Mouse (Mus musculus): Measurements from ENCODE around the gene Xylt2.
"Not testable (repeated sequence)": the region's sequence is repeated elsewhere in the genome, so short reads cannot be mapped to it uniquely, and the experiment has no call there.

The Xylt2 gene

DNA sequence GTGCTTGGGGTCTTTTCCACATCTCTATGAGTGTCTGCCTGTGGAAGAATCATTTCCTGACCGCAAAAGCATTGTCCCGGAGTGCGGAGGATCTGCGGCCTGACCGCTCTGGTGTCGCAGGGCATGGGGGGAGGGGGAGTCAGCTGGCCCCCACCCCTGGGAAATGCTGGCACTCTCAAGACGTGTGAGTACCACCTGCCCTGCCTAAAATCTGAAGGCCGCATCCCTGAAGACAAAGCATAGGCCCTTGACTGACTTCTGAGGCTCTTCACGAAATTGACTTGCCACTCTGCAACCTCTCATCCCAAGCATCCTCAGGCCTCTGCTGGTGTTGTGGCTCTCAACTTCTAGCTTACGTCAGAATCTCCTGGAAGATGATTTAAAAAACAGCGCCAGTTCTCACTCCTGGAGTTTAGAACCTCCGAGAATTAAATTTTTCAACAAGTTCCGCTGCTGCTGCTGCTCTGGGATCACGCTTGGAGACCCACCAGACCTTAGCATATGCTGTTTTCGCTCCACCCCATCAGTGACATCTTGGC, 361 bp upstream of the Xylt2 start:
- no peak for DNase-seq (ENCODE audit: extremely low read depth, low read depth)

DNA sequence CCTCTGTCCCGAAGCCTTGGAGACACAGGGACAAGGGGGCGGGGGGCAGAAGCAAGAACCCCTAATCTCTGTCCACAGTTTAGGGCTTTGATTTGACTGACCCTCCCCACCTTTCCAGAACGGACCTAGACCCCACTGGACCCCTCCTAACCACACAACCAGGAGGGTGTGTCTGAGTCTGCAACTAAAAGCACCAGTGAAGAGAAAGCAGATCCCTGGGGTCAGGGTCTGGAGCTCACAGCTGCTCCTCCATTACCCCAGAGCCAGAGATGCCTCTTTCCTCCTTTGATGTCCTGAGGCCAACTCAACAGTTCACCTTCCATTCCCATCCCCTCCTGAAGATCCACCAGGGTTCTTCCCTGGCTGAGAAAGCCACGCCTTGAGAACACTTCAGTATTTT, 1.0 kb downstream of the Xylt2 start:
- no peak for DNase-seq (ENCODE audit: extremely low read depth, low read depth)

DNA sequence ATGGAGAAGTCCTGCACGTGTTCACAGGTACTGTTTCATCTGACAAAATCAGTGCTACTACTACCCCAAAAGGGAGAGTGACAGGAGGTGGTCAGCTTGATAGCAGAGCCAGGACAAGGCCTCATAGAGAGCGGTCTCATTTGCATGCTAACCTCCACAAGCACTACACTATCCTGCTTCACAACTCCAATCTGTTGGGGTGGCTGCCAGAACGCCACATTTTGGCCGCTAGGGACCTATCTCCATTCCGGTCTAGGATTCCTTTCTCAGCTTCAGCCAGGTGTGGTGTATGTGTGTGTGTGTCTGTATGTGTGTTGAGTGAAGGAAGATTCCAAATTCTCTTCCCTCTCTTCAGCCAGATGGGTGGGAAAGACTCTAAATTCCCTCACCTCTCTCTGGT, 1.9 kb downstream of the Xylt2 start:
- DNase-seq (ENCODE audit: extremely low read depth, low read depth): no peak

DNA sequence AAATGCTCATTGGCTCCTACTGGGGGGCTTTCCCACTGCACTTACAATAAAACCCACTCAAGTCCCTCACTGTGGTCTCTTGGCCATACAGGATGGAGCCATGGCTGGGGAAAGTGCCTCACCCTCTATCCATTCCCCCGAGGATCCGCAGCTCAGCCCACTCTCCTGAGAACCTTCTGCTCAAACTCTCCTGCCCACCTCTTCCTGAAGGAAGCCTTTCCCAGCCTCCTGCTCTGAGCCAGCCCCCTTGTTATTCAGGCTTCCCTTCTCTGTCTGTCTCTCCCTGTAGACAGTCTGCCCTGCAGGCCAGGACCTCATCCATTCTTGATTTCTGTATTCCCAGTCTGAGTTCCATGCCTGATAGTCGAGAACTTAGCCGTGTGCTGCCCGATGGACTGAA, 2.3 kb downstream of the Xylt2 start:
- DNase-seq (ENCODE audit: extremely low read depth, low read depth): no peak

DNA sequence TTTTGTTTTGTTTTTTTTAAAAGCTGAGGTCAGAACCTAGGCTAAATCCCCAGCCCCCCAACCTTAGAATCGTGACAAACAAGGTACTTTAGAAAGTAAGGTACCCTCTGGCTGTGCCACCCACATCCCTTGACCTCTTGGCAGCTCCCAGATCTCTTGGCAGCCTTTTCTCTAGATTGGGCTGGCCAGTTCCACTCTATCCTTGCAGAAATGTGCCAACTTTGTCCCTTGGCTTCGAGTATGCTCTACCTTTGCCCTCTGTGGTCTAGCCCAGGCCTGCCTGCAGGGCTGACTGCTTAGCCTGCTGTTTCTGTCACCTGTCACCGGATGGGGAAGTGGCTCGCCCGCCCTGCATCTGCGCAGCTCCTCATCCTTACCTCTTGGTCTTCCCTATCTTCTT, 12.0 kb downstream of the Xylt2 start:
- DNase-seq (ENCODE audit: extremely low read depth, low read depth): no peak

DNA sequence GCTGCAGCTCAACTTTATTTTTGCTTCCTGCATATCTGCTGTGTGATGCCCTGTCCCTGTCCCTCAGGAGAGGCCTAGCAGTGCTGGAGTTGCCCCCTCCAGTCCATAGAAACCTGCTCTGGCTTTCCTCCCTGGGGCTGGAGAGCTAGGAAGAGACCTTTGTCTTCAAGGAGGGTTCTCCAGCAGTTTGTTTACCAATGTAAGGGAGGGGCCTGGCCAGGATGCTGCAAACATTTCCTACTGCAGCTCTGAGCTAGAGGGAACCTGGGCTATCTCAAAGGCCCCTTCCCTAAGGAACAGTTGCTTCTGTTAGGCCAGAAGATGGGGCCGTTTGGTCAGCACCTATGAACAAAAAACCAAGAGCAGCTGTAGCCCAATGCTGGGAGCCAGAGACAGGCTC, 16.0 kb downstream of the Xylt2 start:
- DNase-seq (ENCODE audit: extremely low read depth, low read depth): no peak

DNA sequence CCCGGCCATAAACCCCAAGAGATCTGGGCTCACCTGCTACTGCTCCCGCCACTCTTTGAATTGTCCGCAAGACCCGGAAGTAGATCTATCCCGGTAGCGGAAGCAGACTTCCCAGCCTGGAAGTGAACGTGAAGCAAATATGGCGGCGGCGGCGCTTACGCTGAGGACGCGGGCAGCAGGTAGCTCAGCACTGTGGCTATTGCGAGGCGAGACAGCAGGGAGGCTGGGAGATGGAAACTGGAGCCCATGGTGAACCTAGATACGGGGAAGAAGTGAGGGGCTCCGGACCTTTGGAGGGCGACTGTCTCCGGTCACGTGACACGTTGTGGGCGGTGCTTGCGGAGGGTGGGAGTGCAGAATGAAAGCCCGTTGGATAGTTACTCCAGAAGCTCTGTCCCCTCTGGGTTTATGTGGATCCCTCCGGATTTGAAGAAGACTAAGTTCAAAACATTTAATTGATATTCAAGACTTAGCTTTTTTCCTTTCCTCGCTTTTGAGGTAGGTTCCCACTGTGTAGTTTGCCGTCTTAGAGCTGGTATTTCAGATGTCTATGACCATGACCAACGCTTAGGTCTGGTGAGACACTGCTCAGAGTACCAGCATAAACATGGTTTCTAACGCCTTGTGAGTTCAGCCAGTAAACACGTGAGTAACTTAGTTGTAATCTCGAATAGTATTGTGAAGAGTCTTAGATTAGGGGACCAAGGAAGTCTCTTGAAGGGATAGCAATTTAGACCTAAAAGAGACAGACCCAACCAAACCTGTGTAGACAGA, 23.5 kb downstream of the Xylt2 start, which contains the start of the genes Mrpl27 and Eme1:
TSS of gene Mrpl27 (plus strand) at position 105 of the 774 bp plus-strand sequence.
TSS of gene Eme1 (minus strand) at position 302 of the 774 bp plus-strand sequence.
- DNase-seq (ENCODE audit: extremely low read depth, low read depth): peak; percentile 71

DNA sequence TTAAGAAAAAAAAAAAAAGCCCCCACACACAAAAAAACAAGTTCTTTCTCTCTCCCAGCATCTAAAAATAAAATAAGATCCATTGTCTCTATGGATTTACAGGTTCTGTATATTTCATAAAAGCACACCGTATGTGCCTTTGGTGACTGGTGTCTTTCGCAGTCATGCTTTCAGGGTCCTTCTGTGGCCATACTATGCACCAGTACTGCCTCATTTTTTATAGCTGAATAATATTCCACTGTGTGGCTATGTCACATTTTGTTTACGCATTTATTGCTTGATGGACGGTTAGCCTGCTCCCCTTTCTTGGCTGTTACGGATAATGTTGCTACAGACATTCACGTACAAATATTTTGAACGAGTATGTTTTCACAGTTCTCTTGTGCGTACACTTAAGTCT, 24.3 kb downstream of the Xylt2 start:
- no peak for DNase-seq (ENCODE audit: extremely low read depth, low read depth)

DNA sequence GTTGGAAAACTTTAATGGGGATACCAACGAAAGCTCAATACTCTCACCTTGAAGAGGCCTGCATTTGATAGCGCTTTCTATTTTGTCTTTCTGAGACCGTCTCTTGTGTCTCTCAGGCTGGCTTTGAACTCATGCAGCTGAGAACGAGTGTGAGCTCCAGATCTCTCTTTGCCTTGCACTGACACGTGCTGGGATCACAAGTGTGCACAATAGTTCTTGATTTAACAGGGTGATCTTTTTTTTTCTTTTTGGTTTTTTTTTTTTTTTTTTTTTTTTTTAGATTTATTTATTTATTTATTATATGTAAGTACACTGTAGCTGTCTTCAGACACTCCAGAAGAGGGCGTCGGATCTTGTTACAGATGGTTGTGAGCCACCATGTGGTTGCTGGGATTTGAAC, 26.1 kb downstream of the Xylt2 start:
- not testable (repeated sequence) for DNase-seq (ENCODE audit: extremely low read depth, low read depth)

DNA sequence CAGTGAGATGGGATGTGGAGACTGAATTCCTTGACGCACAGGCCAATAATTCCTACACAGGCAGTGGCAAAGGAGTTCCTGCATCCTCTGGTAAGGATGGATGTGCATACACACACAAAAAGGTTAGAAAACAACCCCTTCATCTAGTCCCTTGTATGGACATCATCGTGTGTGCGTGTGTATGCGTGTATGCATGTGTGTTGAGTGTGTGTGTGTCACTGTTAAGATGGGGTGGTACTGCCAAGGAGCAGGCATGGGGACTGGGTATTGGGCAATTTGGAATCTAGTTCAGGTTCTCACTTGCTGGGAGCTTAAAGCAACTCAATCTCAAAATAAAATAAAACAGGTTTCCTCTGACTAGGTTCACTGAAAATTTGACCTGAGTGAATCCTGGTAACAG, 30.9 kb downstream of the Xylt2 start:
- DNase-seq (ENCODE audit: extremely low read depth, low read depth): no peak

DNA sequence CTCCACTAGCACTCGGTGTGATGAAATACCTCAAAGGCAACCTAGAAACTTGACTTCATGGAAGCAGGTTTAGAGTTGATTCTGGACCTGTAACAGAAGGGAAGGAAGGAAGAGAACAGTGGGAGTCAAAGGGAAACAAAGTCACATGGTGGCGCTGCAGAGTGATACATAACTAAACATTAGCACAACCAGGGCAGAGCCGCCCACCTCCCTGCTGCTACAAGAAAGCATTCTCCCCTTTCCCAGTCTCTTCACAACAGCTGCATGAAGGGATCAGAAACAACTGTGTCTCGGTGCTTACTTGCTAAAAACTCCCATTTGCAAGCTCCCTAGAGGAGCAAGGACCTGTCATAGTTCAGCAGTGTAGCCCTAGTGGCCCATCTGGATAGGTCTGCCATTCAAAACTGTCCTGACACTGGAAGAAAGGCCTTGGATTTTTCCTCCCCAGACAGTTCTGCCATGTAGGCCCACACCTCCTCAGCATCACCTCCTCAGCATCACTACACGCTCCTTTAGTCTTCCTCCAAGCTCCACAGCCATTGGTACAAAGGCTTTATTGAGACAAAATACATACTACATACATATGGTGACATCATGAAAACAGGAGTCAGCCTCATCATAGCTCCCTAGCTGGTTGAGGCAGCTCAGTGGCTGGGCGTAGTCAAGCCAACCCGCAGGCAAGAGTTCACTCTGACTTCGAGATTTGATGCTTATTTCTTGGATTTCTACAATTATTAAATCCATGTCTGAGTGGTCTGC, 32.7 kb downstream of the Xylt2 start:
- DNase-seq (ENCODE audit: extremely low read depth, low read depth): no peak

DNA sequence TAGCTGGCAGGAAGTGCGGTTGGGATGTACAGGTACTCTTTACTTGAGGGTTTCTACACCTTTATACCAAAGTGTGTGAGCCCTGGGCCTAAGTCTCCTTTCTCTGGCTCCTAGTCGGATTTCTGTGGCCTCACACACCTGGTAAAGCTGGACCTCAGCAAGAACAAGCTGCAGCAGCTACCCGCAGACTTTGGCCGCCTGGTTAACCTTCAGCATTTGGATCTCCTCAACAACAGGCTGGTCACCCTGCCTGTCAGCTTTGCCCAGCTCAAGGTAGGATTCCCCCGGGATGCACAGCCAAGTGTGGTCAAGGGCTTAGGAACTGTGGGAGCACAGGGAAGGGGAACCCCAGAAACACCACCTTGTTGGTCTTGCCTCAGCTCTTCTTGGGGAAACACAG, 42.9 kb downstream of the Xylt2 start:
- no peak for DNase-seq (ENCODE audit: extremely low read depth, low read depth)

DNA sequence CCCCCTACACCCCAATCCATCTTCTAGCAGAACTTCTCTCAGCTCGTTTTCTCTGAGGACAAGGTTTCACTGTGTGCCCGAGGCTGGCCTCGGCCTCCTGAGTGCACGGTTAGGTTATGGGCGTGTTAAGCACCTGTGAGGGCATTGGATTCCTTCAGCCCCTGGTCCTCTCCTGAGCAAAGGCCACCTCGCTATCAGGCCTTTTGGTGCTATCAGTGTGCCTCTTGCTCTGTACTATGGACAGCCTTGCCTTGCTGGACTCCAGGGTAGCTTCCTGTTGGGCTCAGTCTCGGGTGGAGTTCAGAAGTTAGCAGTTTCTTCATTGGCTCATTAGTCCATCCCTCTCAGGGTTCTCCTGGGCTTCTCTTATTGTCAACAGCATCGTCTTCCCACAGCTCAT, 44.3 kb downstream of the Xylt2 start:
- DNase-seq (ENCODE audit: extremely low read depth, low read depth): no peak

DNA sequence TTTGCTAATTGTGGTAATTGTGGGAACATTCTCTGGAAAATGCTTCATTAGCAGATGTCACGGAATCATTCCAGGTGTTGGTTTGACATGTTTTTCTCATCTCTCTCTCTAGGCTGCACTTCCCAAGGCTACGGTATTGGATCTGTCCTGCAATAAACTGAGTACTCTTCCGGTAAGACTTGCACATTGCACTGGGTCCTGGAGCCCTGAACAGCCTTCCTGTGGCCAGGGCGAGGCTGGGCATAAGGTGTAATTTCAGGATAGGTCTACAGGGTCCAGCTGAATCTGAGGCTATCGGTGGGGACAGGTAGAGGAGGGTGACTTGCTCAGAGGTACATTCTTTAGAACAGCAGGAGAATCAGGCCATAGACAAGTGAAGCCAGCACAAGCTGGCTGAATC, 45.3 kb downstream of the Xylt2 start:
- no peak for DNase-seq (ENCODE audit: extremely low read depth, low read depth)

DNA sequence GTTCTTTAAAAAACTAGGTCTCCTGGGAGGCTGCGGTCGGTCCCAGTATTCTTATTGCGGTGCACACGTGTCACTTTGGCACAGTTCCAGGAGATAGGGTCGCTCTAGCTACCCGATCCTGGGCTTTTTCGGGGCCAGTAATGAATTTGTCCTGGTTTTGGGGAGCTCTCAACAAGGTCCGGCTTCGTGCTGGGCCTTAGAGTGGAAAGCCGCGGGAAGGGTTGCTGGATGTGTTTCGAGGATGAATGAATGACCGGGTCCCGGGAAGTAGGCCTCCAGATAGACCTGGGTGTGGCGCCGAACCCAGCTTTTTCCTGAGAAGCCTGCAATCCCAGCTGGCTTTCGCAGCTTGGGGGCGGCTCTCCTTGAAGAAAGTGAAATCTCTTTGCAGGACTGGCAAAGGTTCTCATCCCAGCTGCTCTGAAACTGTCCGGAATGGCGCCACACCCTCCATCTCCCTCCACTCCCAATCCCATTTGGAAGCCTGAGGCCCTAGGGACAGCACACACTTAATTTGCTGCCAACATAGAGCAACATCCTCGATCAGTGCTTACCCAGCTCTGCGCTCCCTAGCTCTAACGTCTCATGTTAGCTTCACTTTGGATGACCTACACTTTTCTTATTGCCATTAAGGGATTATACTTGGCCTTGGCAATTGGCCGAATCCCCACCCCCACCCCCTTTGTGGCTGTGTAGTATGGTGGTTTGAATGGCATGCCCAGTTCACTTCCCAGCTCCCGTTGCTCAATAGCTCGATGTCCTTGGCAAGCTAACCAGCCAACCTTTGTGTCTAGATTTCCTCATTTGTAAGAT, 46.9 kb downstream of the Xylt2 start:
- no peak for DNase-seq (ENCODE audit: extremely low read depth, low read depth)

DNA sequence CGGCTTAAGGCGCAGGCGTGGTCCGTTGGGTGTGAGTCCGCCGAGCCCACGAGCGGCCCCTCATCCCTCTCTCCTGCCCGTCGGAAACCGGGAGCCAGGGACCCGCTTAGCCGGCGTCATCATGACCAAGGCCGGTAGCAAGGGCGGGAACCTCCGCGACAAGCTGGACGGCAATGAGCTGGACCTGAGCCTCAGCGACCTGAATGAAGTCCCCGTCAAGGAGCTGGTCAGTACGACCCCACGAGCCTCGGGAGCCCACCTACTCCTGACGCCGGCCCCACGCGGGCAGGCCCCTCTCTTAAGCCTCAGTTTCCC, 47.5 kb downstream of the Xylt2 start:
- DNase-seq (ENCODE audit: extremely low read depth, low read depth): no peak

DNA sequence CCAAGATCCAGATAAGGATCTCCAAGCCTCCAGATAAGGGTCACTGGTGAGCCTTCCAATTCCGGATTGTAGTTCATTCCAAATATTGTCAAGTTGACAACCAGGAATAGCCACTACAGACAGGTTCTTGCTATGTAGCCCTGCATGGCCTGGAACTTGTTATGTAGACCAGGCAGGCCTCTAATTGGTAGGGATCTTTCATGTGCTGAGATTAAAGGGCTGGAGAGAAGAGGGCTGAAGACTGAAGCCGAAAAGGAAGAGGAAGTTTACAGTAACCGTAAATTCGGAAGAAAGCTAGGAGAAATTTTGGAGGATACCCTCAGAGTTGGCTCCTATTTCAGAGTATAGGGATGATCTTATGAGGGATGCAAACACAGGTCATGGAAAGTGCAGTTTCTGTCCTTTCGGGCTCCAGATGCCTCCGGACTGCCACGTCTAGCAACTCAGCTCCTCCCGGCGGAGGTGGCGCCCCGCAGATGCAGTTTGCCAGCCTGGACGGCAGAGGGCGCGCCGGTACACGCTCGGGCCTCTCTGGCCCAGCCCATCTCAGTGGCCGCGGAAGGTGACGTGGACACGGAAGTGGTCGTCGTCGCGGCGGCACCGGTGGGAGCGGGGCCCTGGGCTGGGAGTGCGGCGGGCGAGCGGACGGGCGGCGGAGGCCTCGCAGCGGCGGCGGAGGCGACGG, 48.0 kb downstream of the Xylt2 start, which contains the start of gene Lrrc59:
TSS of gene Lrrc59 (plus strand) at position 569 of the 685 bp plus-strand sequence.
- peak; percentile 70 for DNase-seq (ENCODE audit: extremely low read depth, low read depth)

DNA sequence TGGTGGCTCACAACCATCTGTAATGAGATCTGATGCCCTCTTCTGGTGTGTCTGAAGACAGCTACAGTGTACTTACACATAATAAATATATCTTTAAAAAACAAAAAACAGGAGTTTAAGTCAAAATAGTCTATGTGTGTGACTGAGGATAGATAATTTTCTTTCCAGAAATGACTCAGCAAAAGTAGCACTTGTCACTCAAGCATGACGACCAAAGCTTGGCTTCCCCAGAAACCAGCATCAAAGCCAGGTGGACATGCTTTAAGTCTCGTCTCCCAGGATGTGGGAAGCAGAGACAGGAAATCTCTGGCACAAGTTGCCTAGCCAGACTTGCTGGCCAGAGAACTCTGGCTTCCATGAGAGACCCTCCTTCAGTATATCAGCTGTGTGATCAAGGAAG, 55.2 kb downstream of the Xylt2 start:
- DNase-seq (ENCODE audit: extremely low read depth, low read depth): no peak

DNA sequence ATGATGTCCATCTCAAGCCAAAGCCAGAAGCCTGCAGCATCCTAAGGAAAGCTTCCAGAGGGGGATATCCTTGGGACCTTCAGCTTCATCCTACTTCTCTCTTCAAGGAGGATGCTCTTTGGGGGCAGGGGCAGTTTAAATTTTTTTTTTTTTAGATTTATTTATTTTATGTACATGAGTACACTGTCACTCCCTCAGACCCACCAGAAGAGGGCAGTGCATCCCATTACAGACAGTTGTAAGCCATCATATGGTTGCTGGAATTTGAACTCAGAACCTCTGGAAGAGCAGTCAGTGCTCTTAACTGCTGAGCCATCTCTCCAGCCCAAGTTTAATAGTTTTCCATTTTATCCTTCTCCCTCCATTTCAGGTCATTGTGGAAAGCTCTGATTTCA, 55.9 kb downstream of the Xylt2 start:
- no peak for DNase-seq (ENCODE audit: extremely low read depth, low read depth)

DNA sequence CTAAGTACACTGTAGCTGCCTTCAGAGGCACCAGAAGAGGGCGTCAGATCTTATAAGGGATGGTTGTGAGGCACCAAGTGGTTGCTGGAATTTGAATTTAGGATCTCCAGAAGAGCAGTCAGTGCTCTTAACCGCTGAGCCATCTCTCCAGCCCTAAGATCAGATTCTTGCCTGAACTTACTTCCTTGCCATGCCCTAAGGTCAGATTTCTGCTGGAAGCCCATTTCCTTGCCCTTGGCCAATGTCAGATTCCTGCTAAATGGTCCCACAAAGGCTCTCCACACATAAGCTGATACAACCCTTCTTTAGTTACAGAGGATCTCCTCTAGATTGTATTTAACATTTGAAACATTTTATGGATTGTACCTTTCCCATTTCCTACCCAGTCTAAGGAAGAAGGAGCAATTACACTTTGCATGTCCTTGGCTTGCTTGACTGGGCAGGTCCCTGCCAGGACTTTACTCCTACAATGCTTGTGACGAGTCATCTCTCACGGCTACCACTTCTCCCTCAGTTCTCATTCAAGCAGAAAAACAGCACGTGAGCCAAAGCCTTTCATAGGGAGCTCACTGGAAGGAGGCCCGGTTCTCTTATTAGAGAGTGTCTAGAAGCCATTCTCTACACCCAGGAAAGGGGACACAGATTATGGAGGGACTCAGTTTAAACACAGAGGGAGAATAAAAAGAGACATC, 56.4 kb downstream of the Xylt2 start:
- no peak for DNase-seq (ENCODE audit: extremely low read depth, low read depth)

DNA sequence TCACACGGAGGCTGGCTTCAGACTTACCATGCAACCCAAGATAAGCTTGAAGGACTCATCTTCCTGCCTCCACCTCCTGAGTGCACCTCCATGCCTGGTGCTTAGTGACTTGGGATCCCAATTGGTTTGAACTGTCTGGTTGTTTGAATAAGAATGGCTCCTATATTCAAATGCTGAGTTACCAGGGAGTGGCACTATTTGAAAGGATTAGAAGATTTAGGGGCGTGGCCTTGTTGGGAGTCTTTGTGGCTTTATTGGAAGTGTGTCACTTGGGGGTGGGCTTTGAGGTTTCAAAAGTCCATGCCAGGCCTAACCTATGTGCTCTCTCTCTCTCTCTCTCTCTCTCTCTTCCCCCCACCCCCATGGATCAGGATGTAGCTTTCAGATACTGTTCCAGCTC, 59.7 kb downstream of the Xylt2 start:
- DNase-seq (ENCODE audit: extremely low read depth, low read depth): no peak

Data from MEL-GATA-1-ER (cell line).